Mouse (Mus musculus) liver, adult 2 months (tissue): ENCODE measurements around the gene Dlgap1. TPM values are rescaled to one million over a fixed set of nuclear protein-coding genes. Genes with fewer than 3 reads are reported as not detected.

Experiments used
- DNase-seq: peaks from one replicate; pipeline ENCODE4 v3.0.0-alpha.2; 2011; ENCODE audit warnings: low read depth, low spot score; ENCODE audit errors: extremely low read depth
- H3K27ac ChIP-seq: fragments of 200-500 bp; replicated peaks from 2 replicates; pipeline ENCODE4 v1.5.1; 2012; ENCODE audit warnings: low read depth, mild to moderate bottlenecking, control low read depth, inconsistent platforms, low read length; ENCODE audit not compliant: insufficient read depth
- H3K27me3 ChIP-seq: fragments of 200-500 bp; 2 replicates; pipeline ENCODE4 v1.6.1; 2012; ENCODE audit warnings: mild to moderate bottlenecking, moderate library complexity, low read length, inconsistent platforms; ENCODE audit not compliant: control insufficient read depth, insufficient read depth
- H3K36me3 ChIP-seq: fragments of 200-500 bp; 2 replicates; pipeline ENCODE4 v1.6.1; 2012; ENCODE audit warnings: low read length, inconsistent platforms; ENCODE audit not compliant: control insufficient read depth, insufficient read depth
- H3K4me1 ChIP-seq: fragments of 200-500 bp; 2 replicates; pipeline ENCODE4 v1.6.1; 2011; ENCODE audit warnings: low read length; ENCODE audit not compliant: control insufficient read depth, insufficient read depth
- H3K4me3 ChIP-seq: fragments of 200-500 bp; 2 replicates; pipeline ENCODE4 v1.5.1; 2011; ENCODE audit warnings: low read depth, mild to moderate bottlenecking, control low read depth, low read length, moderate library complexity; ENCODE audit not compliant: insufficient read depth
- H3K79me2 ChIP-seq: fragments of 200-500 bp; 2 replicates; pipeline ENCODE4 v1.6.1; 2012; ENCODE audit warnings: inconsistent platforms, mild to moderate bottlenecking, low read length, moderate library complexity; ENCODE audit not compliant: control insufficient read depth, insufficient read depth
- H3K9ac ChIP-seq: fragments of 200-500 bp; 2 replicates; pipeline ENCODE4 v1.6.1; 2012; ENCODE audit warnings: low read depth, mild to moderate bottlenecking, control low read depth, inconsistent platforms, low read length
- CTCF ChIP-seq: fragments of 200-500 bp; IDR thresholded peaks from 2 replicates; pipeline ENCODE4 v1.5.1; 2011; ENCODE audit warnings: low read depth, low read length, control low read depth
- POLR2A ChIP-seq: fragments of 200-500 bp; IDR thresholded peaks from 2 replicates; pipeline ENCODE4 v1.6.1; 2011; ENCODE audit warnings: low read length, control low read depth; ENCODE audit not compliant: insufficient read depth; ENCODE audit errors: extremely low read depth
- WGBS: fragments of 180-500 bp; shearing (Covaris S2); methylation state at CpG from one replicate; pipeline ENCODE4 v1.1.7; 2018; 5-methylcytosine and 5-hydroxymethylcytosine counted together
- polyA plus RNA-seq: library from polyadenylated mRNA; depleted of rRNA; stranded (reverse); fragments of >200 nt; gene quantifications from 2 replicates; pipeline ENCODE4 v1.2.3, GENCODE M21; 2012
- total RNA-seq: library from RNA; depleted of rRNA; stranded (reverse); fragments of >200 nt; gene quantifications from 2 replicates; pipeline ENCODE4 v1.2.3, GENCODE M21; 2014

Dlgap1 gene
- total and polyA plus RNA-seq, 2 experiments: 0.55 to 1.5 TPM

GRCm38 (mm10) chr17:70486259-70486658, 517.4 kb downstream of the Dlgap1 start:
- Histone ChIP-seq H3K27me3 (no peaks in the 10 kb centered on the region), H3K9ac (no peak overlapping the region), H3K4me3 (no peak overlapping the region), H3K36me3 (no peaks in the 10 kb centered on the region), H3K27ac (no peak overlapping the region), H3K79me2 (no peaks in the 10 kb centered on the region), H3K4me1 (no peaks in the 10 kb centered on the region)
- TF ChIP-seq POLR2A (no peak), CTCF (no peak)
- WGBS: 54% methylated on average over 7 of the region's 7 CpGs
- DNase-seq: no peak

DNA sequence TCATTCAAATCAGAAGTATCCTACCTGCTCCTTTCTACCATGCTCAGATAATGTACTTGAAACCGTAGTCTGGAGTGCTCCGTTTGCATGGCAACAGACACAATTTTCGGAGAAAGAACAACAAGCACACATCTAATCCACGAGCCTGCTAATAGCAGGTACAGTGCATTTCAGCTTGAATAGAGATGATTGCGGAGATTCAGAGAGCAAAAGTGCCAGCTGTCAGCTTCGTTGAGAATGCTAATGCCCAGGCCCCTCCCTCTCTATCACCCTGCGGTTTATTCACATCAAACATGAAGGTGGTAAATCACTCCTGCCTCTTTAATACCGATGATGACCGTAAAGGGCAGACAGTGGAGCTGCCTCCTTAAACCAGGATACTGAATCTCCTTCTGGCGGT, 518.0 kb downstream of the Dlgap1 start:
- WGBS: 88% methylated on average over 10 of the region's 10 CpGs
- Histone ChIP-seq H3K79me2 (no peaks in the 10 kb centered on the region), H3K4me1 (no peaks in the 10 kb centered on the region), H3K4me3 (no peak overlapping the region), H3K9ac (no peak overlapping the region), H3K27ac (no peak overlapping the region), H3K27me3 (no peaks in the 10 kb centered on the region), H3K36me3 (no peaks in the 10 kb centered on the region)
- no peak for TF ChIP-seq POLR2A
- no peak for TF ChIP-seq CTCF
- DNase-seq: no peak

DNA sequence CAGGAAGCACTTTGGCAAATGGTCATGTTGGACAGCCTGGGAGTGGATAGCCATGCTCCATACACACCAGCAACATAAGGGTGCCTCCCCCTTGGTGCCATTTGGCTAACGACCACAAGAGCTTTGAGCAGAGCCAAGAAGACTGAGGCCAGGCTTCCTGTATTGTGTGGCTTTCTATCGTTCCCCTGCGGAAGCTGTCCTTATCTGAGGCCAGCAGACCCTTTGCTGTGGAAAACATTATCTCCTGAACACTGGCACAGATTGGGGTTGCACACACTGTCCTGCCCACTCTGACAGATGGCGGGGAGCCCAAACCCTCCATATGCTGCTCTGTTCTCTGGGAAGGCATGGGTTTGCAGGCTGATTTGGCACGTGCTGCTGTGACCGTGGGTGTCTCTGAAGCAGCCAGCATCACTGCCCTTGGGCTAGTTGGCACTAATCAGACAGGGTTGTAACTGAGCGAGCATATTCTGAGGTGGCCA, 520.0 kb downstream of the Dlgap1 start:
- no peaks in the 10 kb centered on the region for H3K4me1 ChIP-seq
- DNase-seq: no peak
- no peak overlapping the region for H3K4me3 ChIP-seq
- no peak overlapping the region for H3K27ac ChIP-seq
- 72% methylated on average over 7 of the region's 7 CpGs for WGBS
- no peaks in the 10 kb centered on the region for H3K27me3 ChIP-seq
- no peaks in the 10 kb centered on the region for H3K79me2 ChIP-seq
- TF ChIP-seq CTCF: no peak
- H3K9ac ChIP-seq: no peak overlapping the region
- no peaks in the 10 kb centered on the region for H3K36me3 ChIP-seq

- no peak for DNase-seq
- TF ChIP-seq POLR2A (no peak), CTCF (no peak)
- Histone ChIP-seq H3K36me3 (no peaks in the 10 kb centered on the region), H3K27ac (no peak overlapping the region), H3K9ac (no peak overlapping the region), H3K27me3 (no peaks in the 10 kb centered on the region), H3K4me3 (no peak overlapping the region), H3K79me2 (no peaks in the 10 kb centered on the region), H3K4me1 (no peaks in the 10 kb centered on the region)
- 86% methylated on average over 4 of the region's 4 CpGs for WGBS
Measured at GRCm38 (mm10) chr17:70491575-70491974, 522.7 kb downstream of the Dlgap1 start.

- Histone ChIP-seq H3K4me1 (no peaks in the 10 kb centered on the region), H3K9ac (no peak overlapping the region), H3K4me3 (no peak overlapping the region), H3K27me3 (no peaks in the 10 kb centered on the region), H3K79me2 (no peaks in the 10 kb centered on the region), H3K27ac (no peak overlapping the region), H3K36me3 (no peaks in the 10 kb centered on the region)
- TF ChIP-seq CTCF (no peak), POLR2A (no peak)
- 82% methylated on average over 4 of the region's 4 CpGs for WGBS
- DNase-seq: no peak
Measured at GRCm38 (mm10) chr17:70494338-70494737, 525.5 kb downstream of the Dlgap1 start.

DNA sequence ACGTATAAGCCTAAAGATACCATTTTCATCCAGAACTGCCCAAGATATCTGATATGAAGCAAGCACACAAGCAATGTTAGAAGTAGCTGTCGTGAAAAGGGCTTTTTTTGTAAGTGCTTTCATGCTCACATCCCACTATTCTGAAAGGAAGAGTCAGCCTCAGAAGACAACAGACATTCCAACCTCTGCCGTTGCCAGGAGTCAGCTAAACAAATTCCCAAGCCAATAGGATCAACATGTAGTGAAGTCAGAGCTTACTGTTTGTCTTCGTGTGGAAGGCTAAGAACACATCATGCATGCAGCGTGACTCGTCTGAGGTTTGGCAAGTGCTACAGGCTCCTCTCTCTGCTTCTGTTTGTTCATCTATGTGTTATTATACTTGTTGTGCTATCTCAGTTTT, 529.4 kb downstream of the Dlgap1 start:
- no peak for DNase-seq
- Histone ChIP-seq H3K27me3 (no peaks in the 10 kb centered on the region), H3K9ac (no peak overlapping the region), H3K27ac (no peak overlapping the region), H3K4me3 (no peak overlapping the region), H3K4me1 (no peaks in the 10 kb centered on the region), H3K79me2 (no peaks in the 10 kb centered on the region), H3K36me3 (no peaks in the 10 kb centered on the region)
- WGBS: 66% methylated on average over 6 of the region's 6 CpGs
- TF ChIP-seq CTCF: no peak
- no peak for TF ChIP-seq POLR2A
